Mouse (Mus musculus) large intestine, adult 2 months (tissue): ENCODE measurements at regions not wholly inside any gene's neighbourhood (a gene's known extent, or its start where the extent isn't known, plus 50 kb on each side); places are given as distances from the start of the nearest gene placed in this dataset.
"Not testable (repeated sequence)": the region's sequence is repeated elsewhere in the genome, so short reads cannot be mapped to it uniquely, and the experiment has no call there.

Experiments
- DNase-seq: peaks from one replicate; pipeline ENCODE4 v3.0.0-alpha.2; 2012; ENCODE audit warnings: low read depth, low spot score
- WGBS: fragments of 180-500 bp; shearing (Covaris S2); methylation state at CpG from one replicate; pipeline ENCODE4 v1.1.7; 2018; 5-methylcytosine and 5-hydroxymethylcytosine counted together

DNA sequence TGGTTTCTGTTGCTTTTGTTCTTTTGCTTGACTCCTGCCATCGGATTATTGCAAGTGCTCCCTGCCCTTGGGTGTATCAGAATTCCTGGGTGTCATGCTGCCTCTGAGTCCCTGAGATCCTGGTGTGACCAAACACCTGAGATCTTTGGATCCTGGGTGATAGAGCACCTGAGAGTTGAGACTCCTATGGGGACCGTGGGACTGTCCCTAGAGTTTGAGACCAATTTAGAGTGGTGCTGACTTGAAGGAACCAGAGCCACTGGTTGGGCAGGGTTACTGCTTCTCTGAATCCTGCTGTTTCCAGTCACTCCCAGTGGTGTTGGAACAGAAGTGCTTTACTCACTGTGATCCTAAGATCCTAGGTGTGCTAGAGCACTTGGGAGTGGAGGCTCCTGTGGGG, 448.7 kb downstream of the Adam6a start:
- WGBS, result 83% methylated on average over 2 of the region's 2 CpGs
- DNase-seq, result no peak

DNA sequence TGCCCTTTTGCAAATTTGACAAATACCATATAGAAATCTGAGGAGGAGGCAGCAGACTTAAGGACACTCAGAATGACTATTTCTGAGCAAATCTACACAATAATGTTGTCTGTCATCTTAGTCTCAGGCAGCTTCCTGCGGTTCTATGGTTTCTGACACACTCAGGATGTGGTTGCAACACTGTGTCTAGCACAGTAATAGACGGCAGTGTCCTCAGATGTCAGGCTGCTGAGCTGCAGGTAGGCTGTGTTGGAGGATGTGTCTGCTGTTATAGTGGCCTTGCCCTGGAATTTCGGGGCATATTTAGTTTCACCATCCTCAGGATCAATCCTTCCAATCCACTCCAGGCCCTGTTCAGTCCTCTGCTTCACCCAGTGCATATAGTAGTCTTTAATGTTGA, 450.6 kb downstream of the Adam6a start:
- WGBS, result 52% methylated on average over 3 of the region's 3 CpGs
- DNase-seq, result not testable (repeated sequence)

DNA sequence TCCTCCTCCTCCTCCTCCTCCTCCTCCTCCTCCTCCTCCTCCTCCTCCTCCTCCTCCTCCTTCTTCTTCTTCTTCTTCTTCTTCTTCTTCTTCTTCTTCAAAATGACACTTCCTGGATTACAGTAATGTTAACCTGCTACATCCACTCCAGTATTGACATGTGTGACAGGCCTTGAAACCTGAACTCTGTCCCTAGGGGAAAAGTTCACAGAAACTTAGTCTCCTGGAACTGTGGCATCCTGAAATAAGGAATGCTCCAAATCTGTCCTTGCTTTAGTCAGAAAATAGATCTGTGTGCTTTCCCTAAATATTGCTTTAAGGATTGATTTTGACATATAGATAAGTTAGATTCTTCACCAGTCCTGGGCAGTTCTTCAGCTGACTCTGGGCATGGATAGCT, 464.8 kb downstream of the Adam6a start:
- not testable (repeated sequence) for DNase-seq

DNA sequence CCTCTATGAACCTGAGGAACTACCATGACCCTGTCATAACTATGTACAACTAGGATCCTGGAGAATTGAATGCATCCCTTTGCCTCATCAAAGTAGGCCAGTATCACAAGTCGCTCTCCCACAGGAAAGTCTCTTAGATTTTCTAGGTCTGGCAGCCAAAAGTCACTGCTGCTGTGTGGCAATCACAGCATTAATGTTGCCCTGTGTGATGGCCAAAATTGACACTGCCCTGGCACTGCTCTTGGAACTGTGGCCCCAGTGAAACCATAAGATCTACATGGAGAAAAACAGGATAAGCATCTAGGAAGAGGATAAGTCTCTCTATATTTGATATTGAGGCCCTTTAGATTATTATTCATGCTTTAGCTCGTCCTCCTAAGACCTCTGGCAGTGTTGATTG, 465.7 kb downstream of the Adam6a start:
- WGBS, result 51% methylated on average over 2 of the region's 2 CpGs
- no peak for DNase-seq

DNA sequence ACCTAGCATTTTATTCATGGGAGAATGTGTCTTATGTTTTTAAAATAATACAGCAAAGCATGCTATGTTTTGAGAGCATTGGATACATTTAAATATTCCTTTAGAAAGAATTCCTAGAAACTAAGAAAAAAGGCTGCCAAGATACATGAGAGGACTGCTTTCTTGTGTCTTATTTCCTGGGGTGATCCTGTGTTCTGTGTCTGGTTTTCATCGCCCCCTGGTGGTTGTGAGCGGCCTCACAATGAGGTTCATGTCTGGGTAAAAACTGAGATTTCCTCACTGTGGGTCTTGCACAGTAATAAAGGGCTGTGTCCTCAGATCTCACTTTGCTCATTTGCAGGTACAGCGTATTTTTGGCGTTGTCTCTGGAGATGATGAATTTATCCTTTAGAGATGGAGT, 469.2 kb downstream of the Adam6a start:
- DNase-seq, result not testable (repeated sequence)
- 21% methylated on average over 4 of the region's 4 CpGs for WGBS

DNA sequence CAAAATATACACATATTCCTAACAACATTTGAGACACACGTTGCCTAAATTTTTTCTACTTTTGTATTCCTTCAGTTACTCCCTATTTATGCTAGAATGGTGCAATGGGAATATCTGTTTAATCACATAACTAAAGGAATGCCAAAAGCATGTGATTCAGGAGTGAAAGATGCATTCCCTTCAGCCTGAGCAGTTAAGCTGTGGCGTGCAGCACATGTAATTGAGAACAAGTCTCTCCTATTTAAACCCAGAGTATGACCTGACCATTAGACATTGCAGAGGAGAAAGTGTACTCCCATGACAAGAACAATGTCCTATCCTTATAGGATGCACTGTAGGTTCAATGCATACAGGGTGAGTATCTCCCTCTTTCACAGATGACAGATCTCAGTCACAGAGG, 493.3 kb downstream of the Adam6a start:
- not testable (repeated sequence) for DNase-seq
- 72% methylated on average over 2 of the region's 2 CpGs for WGBS

DNA sequence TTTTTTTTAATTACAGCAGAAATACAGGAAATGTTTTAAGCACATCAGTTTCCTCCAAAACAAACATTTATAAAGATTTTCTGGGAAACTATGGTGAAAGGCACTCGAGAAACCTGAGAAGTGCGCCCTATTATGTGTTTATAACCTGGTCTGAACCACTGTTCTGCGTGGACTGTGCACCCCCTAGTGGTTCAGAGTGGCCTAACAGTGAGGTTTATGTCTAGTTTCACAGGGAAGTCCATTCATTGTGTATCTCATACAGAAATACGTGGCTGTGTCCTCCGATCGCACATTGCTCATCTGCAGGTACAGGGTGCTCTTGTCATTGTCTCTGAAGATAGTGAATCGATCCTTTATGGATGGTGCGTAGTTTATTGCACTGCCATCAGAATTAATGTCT, 504.3 kb downstream of the Adam6a start:
- 56% methylated on average over 8 of the region's 8 CpGs for WGBS
- not testable (repeated sequence) for DNase-seq

DNA sequence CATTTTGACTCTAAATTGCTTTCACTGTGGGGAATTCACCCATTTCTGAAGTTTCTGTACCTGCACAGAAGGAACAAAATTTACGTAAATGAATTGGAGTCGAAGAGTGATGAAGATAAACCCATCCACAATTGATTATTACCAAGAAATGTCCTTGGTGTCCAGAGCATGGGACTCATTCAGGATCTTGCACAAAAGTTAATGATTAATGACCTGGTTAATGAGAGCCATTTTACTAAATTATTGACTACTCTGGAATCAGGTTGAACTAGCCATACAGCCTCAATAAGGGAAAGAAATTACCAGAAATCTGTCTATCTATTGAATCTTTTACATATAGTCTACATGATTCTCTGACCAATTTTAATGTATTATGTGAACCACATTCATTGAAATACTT, 509.6 kb downstream of the Adam6a start:
- DNase-seq, result no peak
- WGBS, result 93% methylated on average over 2 of the region's 2 CpGs

GRCm38 (mm10) chr12:114059615-114060014, 515.9 kb downstream of the Adam6a start:
- no peak for DNase-seq
- WGBS, result 48% methylated on average over 3 of the region's 3 CpGs

DNA sequence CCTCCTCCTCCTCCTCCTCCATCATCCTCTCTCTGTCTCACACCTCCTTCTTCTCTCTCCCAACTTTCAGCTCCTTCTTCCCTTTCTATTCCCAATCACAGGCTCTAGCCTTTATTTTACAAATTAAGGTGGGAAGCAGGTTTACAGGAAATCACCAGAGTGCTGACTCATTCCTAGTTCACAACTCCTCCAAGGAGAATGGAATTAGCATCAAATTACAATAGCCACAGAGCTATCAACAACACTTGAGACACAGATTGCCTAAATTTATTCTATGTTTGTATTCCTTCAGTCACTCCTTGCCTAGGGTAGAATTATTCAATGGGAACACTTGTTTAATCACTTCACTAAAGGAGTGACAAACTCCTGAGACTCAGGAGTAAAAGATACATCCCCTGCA, 523.5 kb downstream of the Adam6a start:
- DNase-seq, result no peak

- WGBS, result 73% methylated on average over 4 of the region's 4 CpGs
These were observed 565.0 kb downstream of the Adam6a start for GRCm38 (mm10) chr12:114108731-114109130.

GRCm38 (mm10) chr12:114134897-114135296, 591.2 kb downstream of the Adam6a start:
- no peak for DNase-seq
- 56% methylated on average over 1 of the region's 1 CpGs for WGBS

More at GRCm38 (mm10) chr12:114108731-114109130, 565.0 kb downstream of the Adam6a start:
- not testable (repeated sequence) for DNase-seq

DNA sequence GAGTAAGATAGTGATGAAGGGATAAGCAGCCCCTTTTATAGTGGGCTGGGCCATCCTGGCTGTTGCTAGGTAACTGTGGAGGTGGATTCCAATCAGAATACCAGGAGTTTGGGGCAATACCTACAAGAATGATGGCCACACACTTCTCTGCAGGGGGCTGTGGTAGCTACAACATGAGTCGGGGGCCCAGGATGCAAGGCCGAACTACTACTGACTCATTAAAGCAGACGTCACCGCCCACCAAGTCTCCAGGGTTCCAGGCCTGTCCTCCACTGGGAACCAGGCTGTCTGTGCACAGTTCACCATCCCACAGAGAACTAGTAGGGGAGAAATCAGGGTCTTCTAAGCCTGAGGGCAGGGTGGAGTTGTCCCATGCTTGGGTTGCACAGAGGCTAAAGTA, 605.1 kb downstream of the Adam6a start:
- 89% methylated on average over 4 of the region's 4 CpGs for WGBS
- DNase-seq, result no peak

DNA sequence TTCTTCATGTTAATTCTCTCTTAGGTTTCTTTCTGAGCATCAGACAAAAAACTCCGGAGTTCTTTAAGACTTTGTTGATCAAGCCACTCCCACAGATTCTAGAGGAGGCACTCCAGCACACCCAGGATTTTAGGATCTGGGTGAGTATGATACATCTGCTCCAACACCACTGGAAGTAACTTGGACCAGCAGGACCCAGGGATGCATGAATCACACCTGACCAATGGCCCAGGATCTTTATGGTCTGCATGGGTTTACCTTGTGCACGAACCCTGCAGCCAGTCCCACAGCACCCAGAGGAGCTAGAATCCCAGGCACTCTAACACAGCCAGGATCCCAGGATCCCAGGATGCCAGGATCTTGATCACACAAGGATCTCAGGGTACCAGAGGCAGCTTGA, 628.6 kb downstream of the Adam6a start:
- DNase-seq, result no peak
- 61% methylated on average over 2 of the region's 2 CpGs for WGBS

- no peak for DNase-seq
- WGBS, result 55% methylated on average over 1 of the region's 1 CpGs
These were observed 655.8 kb downstream of the Adam6a start for GRCm38 (mm10) chr12:114199521-114199920.

GRCm38 (mm10) chr12:114222541-114222940, 678.8 kb downstream of the Adam6a start:
- DNase-seq, result no peak
- WGBS, result 29% methylated on average over 3 of the region's 3 CpGs
